Mouse (Mus musculus) layer of hippocampus, adult 6 months (tissue): ENCODE results near the gene Pigc. TPM values are rescaled to one million over a fixed set of nuclear protein-coding genes. Genes with fewer than 3 reads are reported as not detected.

ENCODE experiments used
- long read RNA-seq, 2 experiments: library from polyadenylated mRNA; unstranded; transcript quantifications; one replicate each; pipeline ENCODE4 v2.0.0; 2019 to 2020
- polyA plus RNA-seq: library from polyadenylated mRNA; unstranded; fragments of <200 nt; fragmentation: Nextera tagmentation; gene quantifications from 2 replicates; pipeline ENCODE4 v1.2.3, GENCODE M21; 2021

Gene Pigc
- polyA plus RNA-seq, result 8.5 and 10.3 TPM in 2 replicates
- long read RNA-seq, experiment 1, full-length matches to known transcripts, result 14 of 15 reads
- long read RNA-seq, experiment 1, partial matches to known transcripts, result 0 of 15 reads
- long read RNA-seq, experiment 1, other reads (novel, unspliced or antisense), result 1 of 15 reads
- long read RNA-seq, experiment 2, full-length matches to known transcripts, result 60 of 63 reads
- long read RNA-seq, experiment 2, partial matches to known transcripts, result 0 of 63 reads
- long read RNA-seq, experiment 2, other reads (novel, unspliced or antisense), result 3 of 63 reads

DNA sequence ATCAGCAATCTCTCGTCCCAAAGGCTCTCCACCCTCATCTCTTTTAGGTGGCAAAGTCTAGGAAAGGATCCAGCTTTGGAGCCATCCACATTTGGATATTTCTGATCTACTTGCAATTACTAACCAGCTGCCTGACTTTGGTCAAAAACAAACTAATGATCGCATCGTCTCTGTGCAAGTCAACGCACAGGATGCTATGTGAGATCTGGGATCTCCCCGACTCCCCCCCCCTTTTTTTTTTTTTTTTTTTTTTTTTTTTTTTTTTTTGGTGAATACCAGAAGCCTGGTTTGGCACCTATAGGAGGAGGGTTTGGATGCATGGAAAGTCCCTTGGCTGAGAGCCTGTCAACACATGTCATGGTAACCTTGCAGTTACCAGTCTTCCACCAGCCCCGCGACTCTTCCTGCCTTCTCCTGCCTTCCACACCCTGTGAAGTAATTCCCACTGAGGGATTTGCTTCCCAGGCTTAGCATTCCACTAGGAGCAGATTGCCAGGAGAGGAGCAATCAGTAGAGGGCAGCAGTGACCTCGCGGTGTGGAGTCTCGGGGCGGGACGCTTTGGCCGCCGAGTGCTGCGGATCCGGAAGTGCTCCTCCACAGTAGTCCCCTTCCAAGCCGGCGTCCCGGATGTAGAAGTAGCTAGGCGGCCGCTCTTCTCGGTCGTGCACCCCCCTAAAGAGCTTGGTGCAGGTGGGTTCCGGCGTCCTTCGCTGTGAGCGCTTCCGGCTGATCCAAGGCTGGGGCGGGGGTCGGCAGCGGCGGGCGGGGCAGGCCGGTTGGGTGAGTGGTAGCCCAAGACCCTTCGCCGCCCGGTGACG lies at the start of gene Pigc:
Pigc (plus strand) TSS at position 598 of the 819 bp plus-strand sequence.

DNA sequence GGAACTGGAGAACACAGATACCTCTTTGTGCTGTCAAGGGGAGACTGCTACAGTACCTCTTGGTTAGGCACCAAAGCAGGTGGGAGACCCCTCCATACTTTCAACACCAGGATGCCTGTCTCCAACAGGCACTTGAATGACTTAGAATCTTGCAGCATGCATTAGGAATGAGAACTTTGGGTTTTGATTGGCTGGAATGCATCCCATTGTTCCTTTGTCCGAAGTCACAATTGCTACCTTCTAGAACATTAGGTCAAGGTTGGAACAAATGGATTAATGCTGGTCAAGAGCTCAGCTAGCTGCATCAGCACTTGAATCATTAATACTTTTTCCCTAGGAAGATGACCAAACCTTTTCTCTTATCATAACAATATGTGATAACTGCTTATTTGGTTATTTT lies 10.6 kb downstream of the Pigc start, which contains the start of gene 4930558K02Rik:
4930558K02Rik (minus strand) TSS at position 101 of the 400 bp plus-strand sequence.

Other genes with a start within 250 kb of the Pigc start
- gene Fasl, start 180.7 kb upstream of the Pigc start, polyA plus RNA-seq, result not detected in 2 replicates
- gene Suco, start 92.5 kb upstream of the Pigc start, polyA plus RNA-seq, result 4.9 and 6.6 TPM in 2 replicates
- gene 4930558K02Rik, start 10.4 kb downstream of the Pigc start, polyA plus RNA-seq, result not detected in 2 replicates